Mouse (Mus musculus) mesoderm, embryonic 11.5 days (tissue): ENCODE data around the gene Defb11.
"Not testable (repeated sequence)": the region's sequence is repeated elsewhere in the genome, so short reads cannot be mapped to it uniquely, and the experiment has no call there.

Source experiments
- DNase-seq: peaks from one replicate; pipeline ENCODE4 v3.0.0-alpha.2; 2012; ENCODE audit warnings: low read depth, low spot score

The Defb11 gene

GRCm38 (mm10) chr8:21906290-21906689, at the start of gene Defb11:
Gene Defb11 (minus strand): TSS chr8:21906412.
- DNase-seq: not testable (repeated sequence)

GRCm38 (mm10) chr8:21955321-21955720, 49.1 kb upstream of the Defb11 start:
- peak; percentile 58 for DNase-seq

GRCm38 (mm10) chr8:21947311-21948017, 41.3 kb upstream of the Defb11 start:
- no peak for DNase-seq

- DNase-seq: no peak
These were observed 40.2 kb upstream of the Defb11 start, which contains the start of gene Defb13 for GRCm38 (mm10) chr8:21946462-21946861. Gene Defb13 (plus strand): TSS chr8:21946762.

- DNase-seq: not testable (repeated sequence)
These were observed 31.8 kb upstream of the Defb11 start, which contains the start of gene Defb35 for GRCm38 (mm10) chr8:21938052-21938451. Gene Defb35 (plus strand): TSS chr8:21938352.

GRCm38 (mm10) chr8:21932610-21933009, 26.4 kb upstream of the Defb11 start, which contains the start of gene Defb15:
Gene Defb15 (minus strand): TSS chr8:21932710.
- DNase-seq: no peak

GRCm38 (mm10) chr8:21930754-21931153, 24.5 kb upstream of the Defb11 start:
- DNase-seq: not testable (repeated sequence)

GRCm38 (mm10) chr8:21915625-21916024, 9.4 kb upstream of the Defb11 start:
- DNase-seq: no peak

GRCm38 (mm10) chr8:21912554-21912953, 6.3 kb upstream of the Defb11 start:
- no peak for DNase-seq

GRCm38 (mm10) chr8:21911931-21912330, 5.7 kb upstream of the Defb11 start:
- DNase-seq: no peak

GRCm38 (mm10) chr8:21885321-21885720, 20.9 kb downstream of the Defb11 start, which contains the start of gene Defb9:
Gene Defb9 (minus strand): TSS chr8:21885421.
- DNase-seq: not testable (repeated sequence)

GRCm38 (mm10) chr8:21858586-21858985, 47.6 kb downstream of the Defb11 start, which contains the start of gene Defb10:
Gene Defb10 (plus strand): TSS chr8:21858901.
- DNase-seq: not testable (repeated sequence)
